Mouse (Mus musculus): ENCODE results near the gene Hist1h4h.
A peak's percentile ranks its signal among the peaks of the same experiment; 100 is the strongest.

The Hist1h4h gene

GRCm38 (mm10) chr13:23530901-23531875 is at the start of gene Hist1h4h:
TSS of gene Hist1h4h (plus strand) at chr13:23531050.
- peak; percentile 96 for DNase-seq (ENCODE audit: low spot score)

GRCm38 (mm10) chr13:23483153-23483552 is 47.7 kb upstream of the Hist1h4h start:
- DNase-seq (ENCODE audit: low spot score): no peak

GRCm38 (mm10) chr13:23485271-23485670 is 45.6 kb upstream of the Hist1h4h start:
- no peak for DNase-seq (ENCODE audit: low spot score)

GRCm38 (mm10) chr13:23488400-23489322 is 42.2 kb upstream of the Hist1h4h start, which contains the start of gene Btn2a2:
TSS of gene Btn2a2 (minus strand) at chr13:23488857.
- DNase-seq (ENCODE audit: low spot score): peak; percentile 75

- DNase-seq (ENCODE audit: low spot score): no peak
Observed at GRCm38 (mm10) chr13:23490863-23491262, 40.0 kb upstream of the Hist1h4h start.

GRCm38 (mm10) chr13:23491263-23491662 is 39.6 kb upstream of the Hist1h4h start:
- DNase-seq (ENCODE audit: low spot score): no peak

- DNase-seq (ENCODE audit: low spot score): no peak
Observed at GRCm38 (mm10) chr13:23491990-23492389, 38.9 kb upstream of the Hist1h4h start.

GRCm38 (mm10) chr13:23495526-23495925 is 35.3 kb upstream of the Hist1h4h start:
- DNase-seq (ENCODE audit: low spot score): no peak

- DNase-seq (ENCODE audit: low spot score): peak; percentile 72
Observed at GRCm38 (mm10) chr13:23497656-23498321, 33.1 kb upstream of the Hist1h4h start.

GRCm38 (mm10) chr13:23498653-23499052 is 32.2 kb upstream of the Hist1h4h start:
- peak; percentile 30 for DNase-seq (ENCODE audit: low spot score)

GRCm38 (mm10) chr13:23499943-23500342 is 30.9 kb upstream of the Hist1h4h start:
- DNase-seq (ENCODE audit: low spot score): peak; percentile 37

- peak; percentile 85 for DNase-seq (ENCODE audit: low spot score)
Observed at GRCm38 (mm10) chr13:23500424-23501200, 30.2 kb upstream of the Hist1h4h start.

GRCm38 (mm10) chr13:23501511-23501910 is 29.3 kb upstream of the Hist1h4h start:
- no peak for DNase-seq (ENCODE audit: low spot score)

GRCm38 (mm10) chr13:23502031-23502567 is 28.8 kb upstream of the Hist1h4h start:
- DNase-seq (ENCODE audit: low spot score): no peak

- DNase-seq (ENCODE audit: low spot score): no peak
Observed at GRCm38 (mm10) chr13:23502916-23503315, 27.9 kb upstream of the Hist1h4h start.

- DNase-seq (ENCODE audit: low spot score): peak; percentile 79
Observed at GRCm38 (mm10) chr13:23503797-23504196, 27.1 kb upstream of the Hist1h4h start.

GRCm38 (mm10) chr13:23505662-23506345 is 25.0 kb upstream of the Hist1h4h start:
- peak; percentile 49 for DNase-seq (ENCODE audit: low spot score)

GRCm38 (mm10) chr13:23506351-23506750 is 24.5 kb upstream of the Hist1h4h start:
- peak; percentile 80 for DNase-seq (ENCODE audit: low spot score)

GRCm38 (mm10) chr13:23506819-23507515 is 23.9 kb upstream of the Hist1h4h start:
- DNase-seq (ENCODE audit: low spot score): peak; percentile 82
